ENCODE assay signal across 13 mouse cellular contexts in the genomic region with DNA sequence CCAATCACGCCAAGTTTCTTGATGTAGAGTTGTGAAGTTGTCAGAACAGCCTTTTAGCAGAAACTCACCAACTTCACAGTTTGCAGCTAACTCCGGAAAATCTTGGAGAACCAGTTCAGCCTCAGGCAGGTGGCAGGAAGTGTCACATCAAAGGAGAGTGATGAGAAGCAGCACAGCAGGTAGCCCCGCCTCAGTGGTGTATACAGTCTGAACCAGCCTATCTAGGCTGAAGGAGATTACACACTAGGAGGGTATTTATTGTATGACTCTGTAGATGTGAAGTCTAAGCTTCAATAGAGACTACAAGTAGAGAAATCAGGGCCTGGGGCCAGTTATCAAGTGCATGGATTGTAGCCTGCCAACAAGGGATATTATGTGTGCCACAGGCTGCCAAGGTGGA. TPM values are rescaled to one million over a fixed set of nuclear protein-coding genes. Genes with fewer than 3 reads are reported as not detected.
DNase-seq lines count a peak whose midpoint lies in the region; ATAC-seq and TF ChIP-seq lines count a peak whose summit lies in the region.
"Had no signal": no experiment of that assay in that cellular context is flagged by ENCODE, and none has a peak within 500 bp of the region (broad histone marks: within the 10 kb centered on the region; RNA-seq: fewer than 3 reads in every experiment).

No protein-coding gene starts in this region.

- no peaks in the 10 kb centered on the region for H3K36me3 ChIP-seq in lung, embryonic 16.5 days (ENCODE audit: control insufficient read depth, insufficient read depth, low read length)
- no peaks in the 10 kb centered on the region for H3K36me3 ChIP-seq in embryonic facial prominence, embryonic 15.5 days
- no peaks in the 10 kb centered on the region for H3K36me3 ChIP-seq in liver, embryonic 13.5 days
- H3K36me3 ChIP-seq: heart, embryonic 15.5 days had no signal

- ATAC-seq in lung, embryonic 16.5 days (ENCODE audit: low read depth) = peak; percentile 79
- ATAC-seq in embryonic facial prominence, embryonic 15.5 days (ENCODE audit: insufficient number of reproducible peaks, low FRiP score, low TSS enrichment, low read depth) = peak; percentile 60; the same call in 1 of the 2 replicates
- ATAC-seq in liver, embryonic 13.5 days (ENCODE audit: low read depth) = no peak
- ATAC-seq: forebrain, embryonic 16.5 days had no signal

- no peak for TF ChIP-seq POLR2A in lung, adult 2 months (IDR thresholded peaks at IDR 0.05; ENCODE audit: borderline replicate concordance, extremely low read depth, low read depth, low read length)

- no peak overlapping the region for H3K9ac ChIP-seq in lung, embryonic 16.5 days (ENCODE audit: low read length)
- H3K9ac ChIP-seq in embryonic facial prominence, embryonic 15.5 days = no peak overlapping the region
- H3K9ac ChIP-seq in liver, embryonic 13.5 days = no peak overlapping the region
- H3K9ac ChIP-seq: heart, embryonic 15.5 days had no signal

- no peak for TF ChIP-seq CTCF in lung, adult 2 months (IDR thresholded peaks at IDR 0.05; ENCODE audit: insufficient read depth, low read length)

- no peak overlapping the region for H3K27ac ChIP-seq in lung, embryonic 16.5 days (ENCODE audit: low read length)
- H3K27ac ChIP-seq in embryonic facial prominence, embryonic 15.5 days (replicated peaks) = 0 out of 2 replicates have a peak overlapping the region, but pooled peaks have one; percentile 11
- H3K27ac ChIP-seq in liver, embryonic 13.5 days = 0 out of 2 replicates have a peak overlapping the region, but pooled peaks have one; percentile 19
- H3K27ac ChIP-seq: heart, embryonic 15.5 days had no signal

- H3K4me2 ChIP-seq in lung, embryonic 16.5 days (ENCODE audit: low read depth, low read length) = peak overlapping the region; percentile 50; the same call in 1 of the 2 replicates
- no peak overlapping the region for H3K4me2 ChIP-seq in embryonic facial prominence, embryonic 15.5 days (replicated peaks)
- H3K4me2 ChIP-seq in liver, embryonic 13.5 days = peak overlapping the region; percentile 36; the same call in 1 of the 2 replicates

- DNase-seq in lung, adult 2 months = no peak
- no peak for DNase-seq in liver, embryonic 13.5 days
- DNase-seq in thymus, postnatal 10 days (ENCODE audit: low spot score in 2 of 2) = peak; percentile 38
- no peak for DNase-seq in cerebellum, postnatal 25 days
- no peak for DNase-seq in heart, adult 18-20 months
- DNase-seq in retina, postnatal 1 day = no peak
- DNase-seq: cerebellum, postnatal 36 days; layer of hippocampus, postnatal 36 days had no signal

- no peaks in the 10 kb centered on the region for H3K9me3 ChIP-seq in lung, embryonic 16.5 days (ENCODE audit: control insufficient read depth, low read length)
- no peaks in the 10 kb centered on the region for H3K9me3 ChIP-seq in embryonic facial prominence, embryonic 15.5 days (replicated peaks)
- H3K9me3 ChIP-seq in liver, embryonic 13.5 days (replicated peaks) = no peaks in the 10 kb centered on the region
- H3K9me3 ChIP-seq: heart, embryonic 15.5 days; megakaryocyte, embryonic 14.5 days had no signal

- H3K4me3 ChIP-seq in lung, embryonic 16.5 days (ENCODE audit: low read length) = no peak overlapping the region; the same call in 1 of the 2 replicates
- no peak overlapping the region for H3K4me3 ChIP-seq in lung, adult 2 months (replicated peaks; ENCODE audit: extremely low read depth, low read depth, low read length)
- no peak overlapping the region for H3K4me3 ChIP-seq in embryonic facial prominence, embryonic 15.5 days (replicated peaks)
- H3K4me3 ChIP-seq in liver, embryonic 13.5 days (replicated peaks) = no peak overlapping the region
- H3K4me3 ChIP-seq: megakaryocyte, embryonic 14.5 days had no signal

- H3K27me3 ChIP-seq in lung, embryonic 16.5 days (ENCODE audit: control insufficient read depth, insufficient read depth, low read depth, low read length) = no peaks in the 10 kb centered on the region
- no peaks in the 10 kb centered on the region for H3K27me3 ChIP-seq in embryonic facial prominence, embryonic 15.5 days
- no peaks in the 10 kb centered on the region for H3K27me3 ChIP-seq in liver, embryonic 13.5 days
- H3K27me3 ChIP-seq: heart, embryonic 15.5 days; megakaryocyte, embryonic 14.5 days had no signal

- no peaks in the 10 kb centered on the region; the same call in 1 of the 2 replicates for H3K4me1 ChIP-seq in lung, embryonic 16.5 days (replicated peaks; ENCODE audit: control insufficient read depth, insufficient read depth, low read length)
- no peaks in the 10 kb centered on the region for H3K4me1 ChIP-seq in lung, adult 2 months (ENCODE audit: control insufficient read depth, insufficient read depth, low read length)
- H3K4me1 ChIP-seq in embryonic facial prominence, embryonic 15.5 days = no peaks in the 10 kb centered on the region
- H3K4me1 ChIP-seq in liver, embryonic 13.5 days (replicated peaks) = peaks cover 54% of the 10 kb centered on the region

- WGBS in lung, embryonic 16.5 days = 29% methylated on average over 3 of the region's 3 CpGs
- 43% methylated on average over 3 of the region's 3 CpGs for WGBS in lung, adult 2 months
- WGBS in embryonic facial prominence, embryonic 15.5 days = 34% methylated on average over 3 of the region's 3 CpGs
- 55% methylated on average over 3 of the region's 3 CpGs for WGBS in liver, embryonic 13.5 days (ENCODE audit: insufficient replicate concordance)

RNA-seq across cellular contexts. Expression of gene Acnat1, which starts 7.2 kb away (rescaled TPM):
- polyA plus RNA-seq in lung, embryonic 16.5 days (2015; fragmentation: Nextera tagmentation; extraction: Ambion mirVana) = 0.49 and 0.58 TPM in 2 replicates
- 0.29 TPM in 1 of 2 replicates, not detected in the other for polyA plus RNA-seq in lung, adult 2 months (2012; rRNA removed)
- polyA plus RNA-seq in embryonic facial prominence, embryonic 15.5 days (2015; fragmentation: Nextera tagmentation; extraction: Ambion mirVana) = 0.15 and 0.45 TPM in 2 replicates
- 0.24 and 0.52 TPM in 2 replicates for polyA plus RNA-seq in liver, embryonic 13.5 days (2015; fragmentation: Nextera tagmentation; extraction: Ambion mirVana)
- not detected for total RNA-seq in heart, adult 18-20 months (2021)
- polyA plus RNA-seq: forebrain, embryonic 16.5 days; heart, embryonic 15.5 days had no signal

RNA-seq across cellular contexts. Expression of gene Baat, which starts 25.5 kb away (rescaled TPM):
- not detected in 2 replicates for polyA plus RNA-seq in lung, embryonic 16.5 days (2015; fragmentation: Nextera tagmentation; extraction: Ambion mirVana)
- 0.06 TPM in 1 of 2 replicates, not detected in the other for polyA plus RNA-seq in lung, adult 2 months (2012; rRNA removed)
- polyA plus RNA-seq in embryonic facial prominence, embryonic 15.5 days (2015; fragmentation: Nextera tagmentation; extraction: Ambion mirVana) = 0.22 TPM in 1 of 2 replicates, not detected in the other
- polyA plus RNA-seq in liver, embryonic 13.5 days (2015; fragmentation: Nextera tagmentation; extraction: Ambion mirVana) = 0.32 and 0.43 TPM in 2 replicates
- not detected for total RNA-seq in heart, adult 18-20 months (2021)
- polyA plus RNA-seq: heart, embryonic 15.5 days had no signal

RNA-seq across cellular contexts. Expression of gene Mrpl50, which starts 40.0 kb away (rescaled TPM):
- polyA plus RNA-seq in lung, embryonic 16.5 days (2015; fragmentation: Nextera tagmentation; extraction: Ambion mirVana) = 62.1 and 64.7 TPM in 2 replicates
- polyA plus RNA-seq in lung, adult 2 months (2012; rRNA removed) = 2.3 and 4.5 TPM in 2 replicates
- polyA plus RNA-seq in embryonic facial prominence, embryonic 15.5 days (2015; fragmentation: Nextera tagmentation; extraction: Ambion mirVana) = 66.4 and 68.9 TPM in 2 replicates
- 57.8 and 74.2 TPM in 2 replicates for polyA plus RNA-seq in liver, embryonic 13.5 days (2015; fragmentation: Nextera tagmentation; extraction: Ambion mirVana)
- 10 to 100 TPM; 51.0 to 53.6 TPM for total RNA-seq in heart, adult 18-20 months (2021)

RNA-seq across cellular contexts. Expression of gene Zfp189, which starts 40.1 kb away (rescaled TPM):
- polyA plus RNA-seq in lung, embryonic 16.5 days (2015; fragmentation: Nextera tagmentation; extraction: Ambion mirVana) = 9.6 TPM in 2 replicates
- 1.0 and 1.1 TPM in 2 replicates for polyA plus RNA-seq in lung, adult 2 months (2012; rRNA removed)
- 7.5 TPM in 2 replicates for polyA plus RNA-seq in embryonic facial prominence, embryonic 15.5 days (2015; fragmentation: Nextera tagmentation; extraction: Ambion mirVana)
- 3.0 and 4.2 TPM in 2 replicates for polyA plus RNA-seq in liver, embryonic 13.5 days (2015; fragmentation: Nextera tagmentation; extraction: Ambion mirVana)
- 1 to 10 TPM; 6.1 to 7.2 TPM for total RNA-seq in heart, adult 18-20 months (2021)

Comparison
In these comparisons a context has a peak if more than half of its experiments do, and no peak if none do; other contexts are left out.
1. RNA of gene Mrpl50, which starts 40.0 kb away (polyA plus RNA-seq): 66.4 to 68.9 TPM in embryonic facial prominence, embryonic 15.5 days, 62.1 to 64.7 TPM in lung, embryonic 16.5 days and 57.8 to 74.2 TPM in liver, embryonic 13.5 days; 2.3 to 4.5 TPM in lung, adult 2 months; every median in the first group is over 10 times any median in the second.
2. DNase-seq: peak in thymus, postnatal 10 days (2 of 2); none in lung, adult 2 months (single experiment), liver, embryonic 13.5 days (single experiment), cerebellum, postnatal 25 days (0 of 2), heart, adult 18-20 months (0 of 2) and retina, postnatal 1 day (single experiment).